Mouse (Mus musculus): ENCODE data around the gene Rpl36a-ps1.

The Rpl36a-ps1 gene

GRCm38 (mm10) chr14:98951626-98952290 lies 42.4 kb downstream of the Rpl36a-ps1 start:
- DNase-seq = no peak

Measured in thymus, postnatal 14 days (tissue).